Mouse (Mus musculus): Measurements from ENCODE around the gene Spata22. TPM values are rescaled to one million over a fixed set of nuclear protein-coding genes. Genes with fewer than 3 reads are reported as not detected.
"Not testable (repeated sequence)": the region's sequence is repeated elsewhere in the genome, so short reads cannot be mapped to it uniquely, and the experiment has no call there.

Spata22 gene
- not detected for total RNA-seq (2021)

DNA sequence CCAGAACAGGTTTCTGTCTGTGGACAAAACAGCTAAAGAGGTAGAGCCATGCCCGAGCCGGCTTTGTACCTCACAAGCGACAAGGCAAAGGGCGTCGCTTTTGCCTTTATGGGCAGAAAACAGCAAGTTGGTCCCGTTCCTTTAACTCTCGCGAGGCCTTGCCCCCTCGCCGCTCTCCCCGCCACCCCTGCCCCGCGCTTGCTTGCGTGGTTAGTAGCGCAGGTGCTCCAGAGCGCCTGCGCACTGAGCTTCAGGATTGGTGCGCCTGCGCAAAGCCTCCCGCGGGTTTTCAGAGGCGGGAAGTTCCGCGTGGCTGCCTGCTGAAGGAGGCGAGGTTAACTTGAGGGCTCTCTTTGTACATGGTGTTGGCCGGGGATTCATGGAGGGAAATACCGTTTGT lies at the start of gene Spata22, which contains the start of the genes Aspa and Gm49340:
Gene Spata22 (plus strand): TSS at position 300 of the 400 bp plus-strand sequence.
Gene Aspa (minus strand): TSS at position 155 of the 400 bp plus-strand sequence.
Gene Gm49340 (plus strand): TSS at position 300 of the 400 bp plus-strand sequence.
- intact Hi-C loops (cut with DNase I): no loop called here

DNA sequence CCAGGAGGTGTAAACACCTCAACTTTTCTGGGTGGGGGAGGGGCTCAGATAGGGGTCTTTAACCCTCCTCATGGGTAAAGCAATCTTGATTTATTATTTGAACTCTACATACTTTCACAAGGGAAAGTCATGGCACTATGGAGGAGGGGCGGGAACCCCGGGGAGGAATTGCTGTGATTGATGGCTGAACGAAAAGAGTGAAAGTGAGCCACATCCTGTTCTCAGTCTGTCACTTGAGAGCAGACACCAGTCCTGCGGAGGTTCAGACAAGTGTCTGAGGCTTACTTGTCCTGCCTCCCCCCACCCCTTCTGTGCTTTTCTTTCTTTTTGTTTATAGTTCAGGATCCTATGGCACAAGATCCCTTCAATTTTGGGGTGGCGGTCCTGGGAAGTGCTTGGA lies 48.8 kb upstream of the Spata22 start:
- intact Hi-C loops (cut with DNase I): loop anchor here (5.0 kb wide), 4 partner anchors 43 to 208 kb away; partner anchors contain the start of gene Haspin
- DNase-seq (ENCODE audit: low spot score): no peak

More for the DNA sequence above, at the start of gene Spata22, which contains the start of the genes Aspa and Gm49340:
- no peak for DNase-seq (ENCODE audit: low spot score)

DNA sequence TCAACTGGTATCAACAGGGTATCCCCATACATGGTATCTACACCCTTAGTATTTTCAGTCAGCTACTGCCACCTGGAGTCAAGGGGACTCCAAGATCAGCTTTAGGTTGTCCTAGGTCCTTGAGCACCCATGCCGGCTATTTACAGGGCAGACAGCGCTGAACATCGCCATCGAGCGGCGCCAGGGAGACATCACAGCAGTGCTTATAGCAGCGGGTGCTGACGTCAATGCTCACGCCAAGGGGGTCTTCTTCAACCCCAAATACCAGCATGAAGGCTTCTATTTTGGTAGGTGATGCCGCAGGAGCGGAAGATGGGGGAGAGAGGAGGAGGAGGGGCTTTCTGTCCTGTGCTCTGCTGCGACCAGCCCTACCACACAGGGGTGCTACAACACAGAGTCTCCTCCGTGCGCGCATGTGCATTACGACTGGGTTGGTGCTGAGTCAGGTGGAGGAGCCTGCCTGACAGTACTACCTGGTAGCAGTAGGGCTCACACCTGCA lies 48.0 kb upstream of the Spata22 start:
- intact Hi-C loops (cut with DNase I): loop anchor here (5.0 kb wide), 4 partner anchors 44 to 209 kb away; partner anchors contain the start of gene Haspin
- DNase-seq (ENCODE audit: low spot score): no peak

DNA sequence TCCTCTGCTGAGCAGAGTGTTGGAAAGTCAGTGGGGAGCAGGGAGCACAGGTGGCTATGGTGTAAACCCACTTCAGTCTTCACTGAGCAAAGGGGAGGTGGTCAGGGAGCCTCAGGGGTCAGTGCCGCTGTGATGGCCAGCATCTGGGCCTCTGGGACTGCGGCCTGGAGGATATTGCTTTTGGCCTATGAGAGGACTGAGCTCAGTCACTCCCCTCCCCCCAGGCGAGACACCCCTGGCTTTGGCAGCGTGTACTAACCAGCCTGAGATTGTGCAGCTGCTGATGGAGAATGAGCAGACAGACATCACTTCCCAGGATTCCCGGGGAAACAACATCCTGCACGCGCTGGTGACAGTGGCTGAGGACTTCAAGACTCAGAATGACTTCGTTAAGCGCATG lies 46.2 kb upstream of the Spata22 start:
- intact Hi-C loops (cut with DNase I): loop anchor here (5.0 kb wide), 4 partner anchors 46 to 211 kb away; partner anchors contain the start of gene Haspin
- peak; percentile 29 for DNase-seq (ENCODE audit: low spot score)

DNA sequence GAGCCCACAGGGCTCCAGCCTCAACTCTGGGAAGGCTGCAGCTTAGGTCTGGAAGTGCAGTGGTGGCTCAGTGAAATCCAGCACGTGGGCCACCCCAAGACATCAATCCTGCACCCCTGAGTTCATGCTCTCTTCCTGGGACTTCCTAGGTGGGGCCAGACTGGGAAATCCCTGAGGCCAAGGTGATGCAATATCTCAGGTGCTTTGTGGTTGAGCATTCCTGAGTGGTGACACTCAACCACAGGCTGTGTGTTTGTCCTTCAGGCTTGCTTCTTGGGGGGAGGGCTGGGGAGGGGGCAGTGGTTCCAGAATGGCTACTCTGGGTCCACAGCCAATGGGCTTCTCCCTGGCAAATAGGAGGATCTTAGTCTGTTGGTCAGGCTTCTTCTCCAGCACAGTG lies 45.6 kb upstream of the Spata22 start:
- intact Hi-C loops (cut with DNase I): loop anchor here (5.0 kb wide), 4 partner anchors 47 to 212 kb away; partner anchors contain the start of gene Haspin
- DNase-seq (ENCODE audit: low spot score): no peak

DNA sequence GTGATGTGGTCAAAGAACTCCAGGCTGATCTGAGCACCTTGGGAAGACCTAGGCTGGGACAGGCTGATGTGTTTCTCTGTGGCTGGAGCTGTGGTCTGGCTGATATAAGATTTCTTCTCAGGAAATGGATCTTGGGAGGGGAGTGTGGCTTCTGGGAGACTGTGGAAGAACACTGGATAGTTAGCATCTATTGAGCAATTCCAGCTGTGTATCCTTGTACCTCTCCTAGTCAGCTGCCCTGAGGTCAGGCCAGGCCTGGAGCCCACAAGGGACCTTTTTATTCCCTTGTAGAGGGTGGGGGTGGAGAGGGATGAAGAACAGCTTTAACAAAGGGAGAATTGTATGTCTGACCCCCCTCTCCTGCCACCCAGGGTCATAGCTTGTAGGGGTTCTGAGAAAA lies 45.2 kb upstream of the Spata22 start:
- no peak for DNase-seq (ENCODE audit: low spot score)
- intact Hi-C loops (cut with DNase I): loop anchor here (5.0 kb wide), 4 partner anchors 47 to 212 kb away; partner anchors contain the start of gene Haspin

DNA sequence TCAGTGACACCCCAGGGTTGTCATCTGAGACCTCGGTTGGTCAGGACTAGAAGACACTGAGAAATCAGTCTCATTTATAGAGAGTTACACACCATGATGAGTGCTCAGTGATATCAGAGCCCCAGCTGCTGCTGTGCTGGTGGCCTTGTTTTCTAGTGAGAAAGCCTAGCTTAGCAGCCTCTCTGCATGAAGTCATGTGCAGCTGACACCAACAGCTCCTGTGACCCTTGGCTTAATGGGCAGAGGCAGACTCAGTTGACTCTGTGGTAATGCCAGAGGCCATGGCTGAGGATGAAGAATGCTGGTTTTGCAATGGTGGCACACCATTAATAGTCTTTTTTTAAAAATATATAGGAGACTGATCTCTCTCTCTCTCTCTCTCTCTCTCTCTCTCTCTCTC lies 39.9 kb upstream of the Spata22 start:
- DNase-seq (ENCODE audit: low spot score): no peak
- intact Hi-C loops (cut with DNase I): no loop called here

DNA sequence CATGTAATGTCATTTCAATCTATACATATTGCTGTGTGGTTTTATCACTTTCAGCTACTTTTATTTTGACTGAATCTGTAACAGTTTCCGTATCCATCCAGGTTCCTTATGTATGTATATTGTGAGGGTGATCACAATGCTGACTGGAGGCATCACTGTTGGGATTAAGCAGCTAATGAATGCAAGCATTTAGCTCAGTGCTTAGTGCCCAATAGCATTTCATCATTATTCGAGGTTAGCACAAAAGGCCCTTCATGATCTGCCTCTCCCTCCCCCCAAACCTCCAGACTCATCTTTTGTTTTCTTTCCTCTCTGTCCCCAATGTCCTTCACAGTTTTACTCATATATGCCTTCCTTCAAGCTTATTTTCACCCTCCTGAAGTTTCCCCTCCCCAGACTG lies 26.4 kb upstream of the Spata22 start:
- intact Hi-C loops (cut with DNase I): no loop called here
- no peak for DNase-seq (ENCODE audit: low spot score)

DNA sequence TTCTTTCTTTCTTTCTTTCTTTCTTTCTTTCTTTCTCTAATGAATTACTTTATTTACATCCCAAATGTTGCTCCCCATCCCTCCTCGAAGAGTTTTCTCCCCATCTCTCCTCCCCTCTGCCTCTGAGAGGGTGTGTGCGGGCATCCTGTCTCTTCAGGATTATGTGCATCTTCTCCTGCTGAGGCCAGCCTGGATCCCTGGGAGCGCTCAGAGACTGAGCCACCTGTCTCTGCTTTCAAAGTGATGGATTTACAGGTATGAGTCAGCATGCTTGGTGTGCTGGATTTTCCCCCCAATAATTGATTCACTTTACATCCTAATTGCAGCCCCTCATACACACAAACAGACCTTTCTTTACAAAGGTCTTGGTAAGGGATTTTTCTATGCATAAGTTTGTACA lies 13.6 kb upstream of the Spata22 start:
- no peak for DNase-seq (ENCODE audit: low spot score)
- intact Hi-C loops (cut with DNase I): no loop called here

DNA sequence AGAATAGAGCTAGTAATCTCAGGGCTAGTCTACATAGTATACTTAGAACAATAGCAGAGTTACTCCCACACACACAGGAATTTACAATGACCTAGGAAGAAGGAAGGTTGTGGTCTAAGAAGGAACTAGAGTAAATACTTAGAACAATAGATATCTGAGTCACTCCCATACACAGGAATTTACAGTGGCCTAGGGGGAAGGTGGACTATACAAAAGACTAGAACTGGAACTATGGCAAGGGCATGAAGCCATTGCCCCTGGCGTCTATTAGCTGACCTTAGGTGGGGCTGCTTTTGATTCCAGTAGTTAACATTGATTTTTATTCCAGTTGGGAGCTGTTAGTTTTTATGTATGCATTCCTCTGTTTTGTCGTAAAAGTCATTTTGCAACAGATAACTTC lies 11.0 kb upstream of the Spata22 start:
- DNase-seq (ENCODE audit: low spot score); intact Hi-C loops (cut with DNase I): not testable (repeated sequence)

DNA sequence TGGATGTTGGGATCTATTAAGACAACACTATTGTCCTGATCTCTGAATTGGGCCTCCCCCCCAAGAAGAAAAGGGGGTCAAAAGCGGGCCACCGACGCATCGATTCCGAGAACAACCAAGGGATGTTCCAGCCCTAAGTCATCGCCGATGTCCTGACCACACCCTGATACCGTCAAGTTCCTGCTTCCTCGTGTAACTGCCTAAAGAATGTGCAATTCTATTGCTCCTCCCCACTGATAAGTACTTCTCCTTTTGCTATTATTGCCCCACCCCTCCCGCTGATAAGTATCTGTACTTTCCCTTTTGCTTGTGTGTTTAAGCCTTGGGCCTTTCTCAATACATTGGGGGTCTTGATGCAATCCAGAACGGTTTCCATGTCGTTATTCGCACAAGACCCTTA lies 8.5 kb upstream of the Spata22 start:
- DNase-seq (ENCODE audit: low spot score); intact Hi-C loops (cut with DNase I): not testable (repeated sequence)

DNA sequence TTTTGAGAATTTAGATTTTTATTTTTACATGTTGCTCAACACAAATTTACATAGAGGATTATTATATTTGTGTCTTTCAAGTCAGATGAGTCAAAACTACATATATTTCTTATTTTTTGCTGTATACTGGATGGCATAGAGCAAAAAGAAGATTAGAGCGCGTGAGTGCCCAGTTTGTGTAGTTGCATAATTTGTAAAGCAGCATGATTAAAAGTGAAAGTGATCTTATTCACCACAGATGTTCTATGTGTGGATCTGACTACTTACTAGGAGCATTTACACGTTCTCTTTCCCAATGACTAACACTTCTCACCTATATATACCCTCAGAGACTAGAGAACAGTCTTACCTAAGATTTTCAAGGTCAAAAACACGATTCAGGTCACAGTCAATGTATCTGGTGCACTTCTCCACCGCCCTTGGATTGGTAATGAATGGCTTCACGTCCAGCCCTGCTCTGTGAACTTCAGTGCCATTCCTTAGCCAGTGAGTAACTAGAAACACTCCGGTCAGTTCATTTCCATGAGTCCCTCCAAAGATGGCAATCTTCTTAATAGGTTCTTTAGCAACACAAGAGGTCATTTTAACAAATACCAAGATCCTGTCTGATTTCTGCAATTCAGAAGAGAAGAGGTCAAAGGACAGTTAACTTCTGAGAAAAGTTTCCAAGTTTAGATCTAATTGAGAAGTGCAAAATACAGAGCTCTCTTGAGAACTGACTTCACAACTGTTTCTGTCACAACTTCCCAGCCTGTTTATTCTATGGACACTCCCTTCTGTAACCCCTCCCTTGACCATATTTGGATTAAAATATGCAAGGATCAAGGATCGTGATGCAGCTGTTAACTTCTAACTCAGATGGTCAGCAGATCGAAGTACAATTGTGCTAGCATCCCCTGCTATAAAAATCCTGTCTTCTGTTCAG lies 5.4 kb upstream of the Spata22 start:
- intact Hi-C loops (cut with DNase I): no loop called here
- no peak for DNase-seq (ENCODE audit: low spot score)

DNA sequence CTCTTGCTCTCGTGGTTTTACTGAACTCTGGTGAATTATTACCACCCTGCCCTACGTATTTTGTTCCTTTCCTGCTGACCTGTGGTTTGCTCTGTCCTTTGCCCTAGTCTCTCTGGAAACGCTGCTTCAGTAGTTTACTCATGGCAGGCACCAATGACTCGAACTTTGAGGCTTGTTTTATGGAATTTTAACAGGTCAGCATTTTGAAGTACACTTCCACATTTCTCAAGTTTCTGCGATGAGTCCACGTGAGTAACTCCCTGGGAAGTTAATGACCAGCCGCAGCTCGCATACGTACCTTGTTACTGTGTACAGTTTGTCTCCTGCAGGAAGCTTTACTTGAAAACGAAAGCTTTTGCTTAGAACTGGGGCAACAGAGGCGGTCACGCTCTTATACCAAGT lies 3.1 kb upstream of the Spata22 start:
- DNase-seq (ENCODE audit: low spot score): no peak
- intact Hi-C loops (cut with DNase I): no loop called here

DNA sequence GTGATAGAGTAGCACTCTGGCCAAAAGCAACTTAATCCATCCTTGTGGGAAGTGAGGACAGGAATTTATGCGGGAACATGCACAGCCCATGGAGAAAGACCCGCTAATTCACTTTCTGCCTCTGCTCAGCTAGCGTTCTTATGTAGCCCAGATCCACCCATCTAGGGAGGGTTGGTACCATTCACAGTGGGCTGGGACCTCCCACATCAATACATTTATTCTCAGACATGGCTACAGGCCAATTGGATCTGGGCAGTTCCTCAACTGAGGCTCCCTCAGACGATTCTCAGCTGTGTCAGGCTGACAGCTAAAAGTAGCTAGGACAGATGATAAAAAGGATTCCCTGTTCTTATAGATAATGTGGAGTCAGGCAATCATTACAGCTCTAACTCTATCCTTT lies 2.2 kb upstream of the Spata22 start:
- intact Hi-C loops (cut with DNase I): no loop called here
- no peak for DNase-seq (ENCODE audit: low spot score)

DNA sequence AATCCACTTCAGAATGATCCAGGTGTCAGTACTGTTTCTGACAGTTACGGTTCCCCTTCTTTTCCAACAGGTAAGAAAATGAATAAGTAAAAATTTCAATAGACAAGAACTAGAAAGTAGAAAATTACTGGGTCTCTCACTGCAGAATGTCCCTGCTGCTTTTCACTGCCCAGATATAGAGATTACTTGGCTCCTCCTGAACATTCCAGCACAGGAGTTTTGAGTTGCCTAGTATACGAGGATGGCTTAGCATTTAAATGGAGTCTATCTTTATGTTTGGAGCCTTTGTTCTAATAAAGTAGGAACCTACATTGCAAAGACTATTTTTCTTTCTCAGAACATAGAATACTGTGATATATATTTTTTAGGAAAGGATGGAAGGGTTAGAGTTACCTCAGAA lies 3.8 kb downstream of the Spata22 start:
- no peak for DNase-seq (ENCODE audit: low spot score)
- intact Hi-C loops (cut with DNase I): no loop called here

DNA sequence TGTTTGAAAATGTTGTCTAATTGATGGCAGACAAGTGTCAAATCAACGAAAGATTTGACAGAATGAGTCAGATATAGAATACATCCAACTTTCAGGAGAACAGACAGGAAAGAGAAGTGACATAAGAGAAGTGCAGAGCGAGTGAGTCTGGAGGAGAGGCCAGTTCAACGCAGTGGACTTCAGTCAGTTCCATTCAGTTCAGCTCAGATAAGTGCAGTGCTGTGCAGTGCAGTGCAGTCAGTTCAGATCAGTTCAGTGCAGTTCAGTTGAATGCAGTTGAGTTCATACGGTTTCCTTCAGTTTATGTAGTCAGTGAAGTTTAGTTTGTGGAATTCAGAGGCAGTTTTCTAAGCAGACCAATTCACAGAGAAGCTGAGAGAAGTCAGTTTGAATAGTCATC lies 7.4 kb downstream of the Spata22 start:
- no peak for DNase-seq (ENCODE audit: low spot score)
- intact Hi-C loops (cut with DNase I): no loop called here

DNA sequence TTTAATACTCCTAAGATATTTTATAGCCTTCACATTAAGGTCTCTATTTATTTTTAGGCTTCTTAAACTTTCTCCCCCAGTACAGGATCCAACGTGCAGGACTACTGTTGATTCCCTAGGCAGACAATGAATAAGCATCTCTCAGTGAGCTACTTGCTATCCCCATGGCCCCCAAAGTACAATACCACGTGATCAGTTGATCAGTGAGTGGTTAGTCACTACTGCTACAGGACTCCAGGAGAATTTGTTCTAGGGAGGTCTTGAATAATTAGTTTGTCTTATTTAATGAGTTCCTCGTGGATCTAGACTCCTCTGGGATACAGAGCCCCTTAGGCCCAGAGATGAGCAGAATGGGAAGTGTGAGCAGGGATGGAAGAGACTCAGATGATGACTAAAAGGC lies 20.9 kb downstream of the Spata22 start, which contains the start of gene Olfr20:
Gene Olfr20 (plus strand): TSS at position 301 of the 400 bp plus-strand sequence.
- intact Hi-C loops (cut with DNase I): no loop called here
- DNase-seq (ENCODE audit: low spot score): no peak

DNA sequence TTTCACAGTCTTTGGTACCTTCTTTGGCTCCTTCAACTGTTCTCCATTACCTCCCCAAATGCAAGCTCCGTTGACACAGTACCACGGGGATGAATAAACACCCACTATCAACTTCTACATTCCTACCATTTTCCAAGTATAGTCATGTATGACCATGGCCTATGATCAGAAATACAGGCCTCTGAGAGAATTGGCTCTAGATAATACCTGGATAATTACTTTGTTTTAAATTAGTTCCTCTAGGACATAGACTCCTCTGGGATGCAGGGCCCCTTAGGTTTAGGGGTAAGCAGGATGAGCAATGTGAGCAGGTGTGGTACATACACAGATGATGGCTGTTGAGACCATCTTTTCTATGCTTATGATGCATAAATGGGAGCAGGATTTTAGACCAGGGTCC lies 41.4 kb downstream of the Spata22 start, which contains the start of gene Olfr376:
Gene Olfr376 (plus strand): TSS at position 301 of the 400 bp plus-strand sequence.
- intact Hi-C loops (cut with DNase I): no loop called here
- DNase-seq (ENCODE audit: low spot score): no peak

DNA sequence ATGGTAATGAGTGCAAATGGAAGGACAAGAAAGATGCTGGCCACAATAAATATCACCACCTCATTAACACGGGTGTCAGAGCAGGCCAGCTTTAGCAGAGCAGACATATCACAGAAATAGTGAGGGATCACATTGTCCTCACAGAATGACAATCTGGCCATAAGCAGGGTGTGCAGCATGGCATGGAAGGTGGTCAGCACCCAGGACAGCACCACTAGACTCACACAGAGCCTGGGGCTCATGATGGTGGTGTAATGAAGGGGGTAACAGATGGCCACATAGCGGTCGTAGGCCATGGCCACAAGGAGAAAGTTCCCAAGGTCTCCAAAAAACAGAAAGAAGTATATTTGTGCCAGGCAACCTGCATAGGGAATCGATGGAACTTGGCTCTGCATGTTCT lies 65.8 kb downstream of the Spata22 start:
- no peak for DNase-seq (ENCODE audit: low spot score)
- intact Hi-C loops (cut with DNase I): no loop called here
